Mouse (Mus musculus): ENCODE results near the gene Ifngr1. TPM values are rescaled to one million over a fixed set of nuclear protein-coding genes. Genes with fewer than 3 reads are reported as not detected.

The Ifngr1 gene
- polyA plus RNA-seq, 1 experiment from 2014 or later, result 69.2 TPM

DNA sequence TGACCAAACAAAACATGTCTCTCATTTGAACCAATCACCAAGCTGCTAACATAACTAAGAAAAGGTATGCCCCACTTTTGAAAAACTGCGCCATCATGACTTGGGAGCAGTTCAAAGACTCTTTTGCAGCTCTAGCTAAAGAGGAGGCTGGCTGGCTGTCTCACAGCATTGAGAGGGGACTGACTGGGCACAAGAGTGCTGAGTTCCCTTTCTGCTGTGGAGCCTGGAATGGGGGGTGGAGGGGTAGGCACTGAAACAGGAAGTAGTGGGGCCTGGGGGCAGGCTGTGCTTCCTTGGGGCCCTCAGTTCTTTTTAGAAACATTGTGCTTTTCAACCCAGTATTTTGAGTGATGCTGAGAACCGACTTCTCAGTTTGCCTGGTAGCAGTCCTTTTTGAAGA lies 7.7 kb upstream of the Ifngr1 start:
- no peak overlapping the region for H3K27ac ChIP-seq
- DNase-seq (ENCODE audit: low spot score) (no peak), ATAC-seq (replicated peaks; ENCODE audit: low FRiP score, low read depth) (no peak)
- H3K9me3 ChIP-seq (replicated peaks; ENCODE audit: low read length), result no peaks in the 10 kb centered on the region
- TF ChIP-seq CTCF (IDR thresholded peaks at IDR 0.05; ENCODE audit: low read depth), result no peak
- no peaks in the 10 kb centered on the region for H3K27me3 ChIP-seq (ENCODE audit: insufficient read depth, low read length)
- H3K4me2 ChIP-seq (ENCODE audit: low read length), result no peak overlapping the region
- H3K4me3 ChIP-seq (replicated peaks; ENCODE audit: low read depth, low read length), result no peak overlapping the region
- no peaks in the 10 kb centered on the region for H3K4me1 ChIP-seq (replicated peaks; ENCODE audit: insufficient read depth, low read length)
- no peaks in the 10 kb centered on the region for H3K36me3 ChIP-seq (ENCODE audit: insufficient read depth, low read length)
- 85% methylated on average over 2 of the region's 2 CpGs for WGBS
- H3K9ac ChIP-seq (ENCODE audit: low read depth, low read length), result no peak overlapping the region

DNA sequence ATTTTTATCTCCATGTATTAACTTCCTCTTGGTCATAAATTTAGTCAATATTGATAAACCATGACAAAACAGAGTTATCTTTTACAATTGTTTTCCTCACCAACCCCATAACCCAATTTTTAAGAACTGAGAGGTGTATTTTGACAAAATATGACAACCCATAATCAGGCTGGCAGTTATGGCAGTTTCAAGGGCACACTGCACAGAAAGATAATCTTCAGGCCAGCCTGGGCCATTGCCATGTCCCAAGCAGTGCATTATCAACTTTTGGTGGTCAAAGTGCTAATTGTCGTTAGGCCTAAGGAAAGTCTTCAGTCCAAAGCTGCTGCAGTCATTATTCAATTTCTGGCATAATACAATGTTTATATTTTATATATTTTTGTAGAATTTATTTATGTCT lies 6.9 kb upstream of the Ifngr1 start:
- Histone ChIP-seq H3K27me3 (ENCODE audit: insufficient read depth, low read length) (no peaks in the 10 kb centered on the region), H3K4me2 (ENCODE audit: low read length) (no peak overlapping the region), H3K9ac (ENCODE audit: low read depth, low read length) (no peak overlapping the region), H3K9me3 (replicated peaks; ENCODE audit: low read length) (no peaks in the 10 kb centered on the region), H3K36me3 (ENCODE audit: insufficient read depth, low read length) (no peaks in the 10 kb centered on the region), H3K27ac (no peak overlapping the region), H3K4me3 (replicated peaks; ENCODE audit: low read depth, low read length) (no peak overlapping the region), H3K4me1 (replicated peaks; ENCODE audit: insufficient read depth, low read length) (no peaks in the 10 kb centered on the region)
- no peak for TF ChIP-seq CTCF (IDR thresholded peaks at IDR 0.05; ENCODE audit: low read depth)
- no peak for DNase-seq (ENCODE audit: low spot score)
- 79% methylated on average over 1 of the region's 1 CpGs for WGBS
- no peak for ATAC-seq (replicated peaks; ENCODE audit: low FRiP score, low read depth)

DNA sequence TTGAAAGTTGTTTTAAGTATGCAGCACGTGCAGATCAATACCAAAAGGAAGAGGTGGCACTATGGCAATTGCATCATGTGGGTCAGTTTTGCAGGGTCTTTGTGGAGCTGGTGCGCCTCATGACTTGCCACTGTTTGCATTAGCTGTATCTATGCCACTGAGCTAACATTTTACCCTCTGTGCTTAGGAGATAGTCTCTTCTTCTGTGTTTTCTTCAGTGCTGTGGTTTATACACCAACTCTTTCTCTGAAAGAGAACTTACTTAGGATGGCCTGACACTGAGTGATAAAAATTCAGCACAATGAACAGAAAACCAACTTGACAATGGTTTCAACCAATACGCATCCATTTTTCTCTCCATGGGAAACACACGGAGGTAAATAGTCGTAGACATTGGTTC lies 5.9 kb upstream of the Ifngr1 start:
- 97% methylated on average over 5 of the region's 5 CpGs for WGBS
- Histone ChIP-seq H3K4me2 (ENCODE audit: low read length) (no peak overlapping the region), H3K27ac (no peak overlapping the region), H3K4me3 (replicated peaks; ENCODE audit: low read depth, low read length) (no peak overlapping the region), H3K36me3 (ENCODE audit: insufficient read depth, low read length) (no peaks in the 10 kb centered on the region), H3K9me3 (replicated peaks; ENCODE audit: low read length) (no peaks in the 10 kb centered on the region), H3K4me1 (replicated peaks; ENCODE audit: insufficient read depth, low read length) (no peaks in the 10 kb centered on the region), H3K27me3 (ENCODE audit: insufficient read depth, low read length) (no peaks in the 10 kb centered on the region), H3K9ac (ENCODE audit: low read depth, low read length) (no peak overlapping the region)
- DNase-seq (ENCODE audit: low spot score) (no peak), ATAC-seq (replicated peaks; ENCODE audit: low FRiP score, low read depth) (no peak)
- TF ChIP-seq CTCF (IDR thresholded peaks at IDR 0.05; ENCODE audit: low read depth), result no peak

DNA sequence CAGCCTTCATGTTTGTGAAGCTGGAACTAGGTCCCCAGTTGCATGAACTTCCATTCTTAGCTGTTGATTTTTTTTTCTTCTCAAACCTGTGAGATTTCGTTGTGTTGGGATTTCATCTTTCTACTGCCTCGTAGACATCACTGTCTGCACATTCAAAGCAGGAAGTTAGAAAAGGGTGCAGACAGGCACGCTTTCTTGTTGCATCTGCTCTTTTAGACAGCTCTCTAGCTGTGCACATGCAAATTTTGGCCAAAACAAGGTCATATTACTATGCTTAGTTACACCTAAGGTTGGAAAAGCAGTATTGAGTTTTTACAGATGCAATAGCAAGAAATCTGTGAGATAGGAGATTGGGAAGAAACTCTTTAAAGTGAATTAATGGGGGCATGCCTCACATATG lies 4.5 kb upstream of the Ifngr1 start:
- Histone ChIP-seq H3K9me3 (replicated peaks; ENCODE audit: low read length) (no peaks in the 10 kb centered on the region), H3K4me3 (replicated peaks; ENCODE audit: low read depth, low read length) (no peak overlapping the region), H3K4me2 (ENCODE audit: low read length) (no peak overlapping the region), H3K36me3 (ENCODE audit: insufficient read depth, low read length) (no peaks in the 10 kb centered on the region), H3K27ac (no peak overlapping the region), H3K9ac (ENCODE audit: low read depth, low read length) (no peak overlapping the region), H3K27me3 (ENCODE audit: insufficient read depth, low read length) (no peaks in the 10 kb centered on the region), H3K4me1 (replicated peaks; ENCODE audit: insufficient read depth, low read length) (no peaks in the 10 kb centered on the region)
- no peak for TF ChIP-seq CTCF (IDR thresholded peaks at IDR 0.05; ENCODE audit: low read depth)
- DNase-seq (ENCODE audit: low spot score) (no peak), ATAC-seq (replicated peaks; ENCODE audit: low FRiP score, low read depth) (no peak)
- 72% methylated on average over 3 of the region's 3 CpGs for WGBS

DNA sequence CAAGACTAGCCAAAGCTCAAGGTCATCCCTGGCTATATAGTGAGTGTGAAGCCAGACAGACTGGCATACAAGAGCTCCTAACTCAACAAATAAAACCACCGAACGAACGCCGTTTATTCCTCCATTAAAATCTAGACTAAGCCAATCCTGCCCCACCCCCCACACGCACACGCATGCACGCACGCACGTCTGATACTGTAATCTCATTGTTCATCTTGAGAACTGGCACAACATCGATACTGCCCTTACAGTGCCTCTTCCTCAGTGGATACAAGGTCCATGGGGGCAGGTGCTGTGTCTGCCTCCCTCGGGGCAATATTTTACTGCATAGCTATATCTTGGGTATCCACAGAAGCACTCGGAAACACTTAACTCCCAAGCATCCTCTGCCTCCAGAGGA lies 2.1 kb upstream of the Ifngr1 start:
- no peak overlapping the region for H3K9ac ChIP-seq (ENCODE audit: low read depth, low read length)
- H3K4me1 ChIP-seq (replicated peaks; ENCODE audit: insufficient read depth, low read length), result peaks cover 13% of the 10 kb centered on the region; the same call in 1 of the 2 replicates
- no peak overlapping the region for H3K4me2 ChIP-seq (ENCODE audit: low read length)
- no peaks in the 10 kb centered on the region for H3K27me3 ChIP-seq (ENCODE audit: insufficient read depth, low read length)
- DNase-seq (ENCODE audit: low spot score) (no peak), ATAC-seq (replicated peaks; ENCODE audit: low FRiP score, low read depth) (no peak)
- H3K36me3 ChIP-seq (ENCODE audit: insufficient read depth, low read length), result no peaks in the 10 kb centered on the region
- 88% methylated on average over 12 of the region's 12 CpGs for WGBS
- no peak overlapping the region for H3K4me3 ChIP-seq (replicated peaks; ENCODE audit: low read depth, low read length)
- H3K9me3 ChIP-seq (replicated peaks; ENCODE audit: low read length), result no peaks in the 10 kb centered on the region
- no peak overlapping the region for H3K27ac ChIP-seq
- TF ChIP-seq CTCF (IDR thresholded peaks at IDR 0.05; ENCODE audit: low read depth), result no peak

DNA sequence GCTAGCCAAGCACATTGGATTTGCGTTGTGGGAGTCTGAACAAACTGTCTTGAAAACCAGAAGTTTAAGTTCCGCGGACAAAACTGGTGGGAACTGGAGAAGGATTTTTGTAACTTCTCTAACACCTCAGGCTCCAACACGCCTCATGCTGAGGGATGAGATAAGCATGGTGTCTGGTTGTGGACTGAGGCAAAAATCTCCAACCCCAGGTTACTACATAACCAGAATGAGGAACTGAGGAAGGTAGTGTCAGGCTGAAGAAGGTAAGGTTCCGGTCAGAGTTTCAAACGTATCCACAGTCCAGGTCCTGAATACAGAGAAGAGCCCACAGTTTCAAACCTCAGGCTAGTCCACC lies 486 bp upstream of the Ifngr1 start:
- Histone ChIP-seq H3K4me1 (replicated peaks; ENCODE audit: insufficient read depth, low read length) (peaks cover 13% of the 10 kb centered on the region; the same call in 1 of the 2 replicates), H3K4me2 (ENCODE audit: low read length) (peak overlapping the region; percentile 86), H3K4me3 (replicated peaks; ENCODE audit: low read depth, low read length) (peak overlapping the region; percentile 81), H3K36me3 (ENCODE audit: insufficient read depth, low read length) (no peaks in the 10 kb centered on the region), H3K27me3 (ENCODE audit: insufficient read depth, low read length) (no peaks in the 10 kb centered on the region), H3K27ac (0 out of 2 replicates have a peak overlapping the region, but pooled peaks have one; percentile 47), H3K9me3 (replicated peaks; ENCODE audit: low read length) (no peaks in the 10 kb centered on the region), H3K9ac (ENCODE audit: low read depth, low read length) (no peak overlapping the region)
- ATAC-seq (replicated peaks; ENCODE audit: low FRiP score, low read depth), result no peak
- WGBS, result 35% methylated on average over 6 of the region's 6 CpGs
- no peak for DNase-seq (ENCODE audit: low spot score)
- no peak for TF ChIP-seq CTCF (IDR thresholded peaks at IDR 0.05; ENCODE audit: low read depth)

DNA sequence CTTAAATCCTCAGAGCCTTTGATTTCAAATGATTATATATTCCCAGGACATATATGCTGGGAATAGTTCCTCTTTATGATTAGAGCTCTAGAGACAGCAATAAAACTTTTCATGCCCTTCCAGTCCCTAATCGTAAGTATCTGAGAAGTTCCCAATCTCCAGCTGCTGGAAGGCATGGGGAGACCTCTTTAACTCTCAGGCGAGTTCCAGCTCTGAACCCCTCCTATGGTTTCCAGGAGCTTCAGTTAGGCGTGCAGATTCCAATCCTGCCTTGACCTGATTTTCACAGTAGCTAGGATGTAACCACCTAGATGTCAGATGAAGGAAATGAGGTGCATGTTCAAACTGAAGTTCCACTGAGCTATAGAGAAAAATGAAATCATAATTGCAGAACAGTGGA lies 807 bp downstream of the Ifngr1 start:
- Histone ChIP-seq H3K27ac (peak overlapping the region; percentile 93), H3K27me3 (ENCODE audit: insufficient read depth, low read length) (no peaks in the 10 kb centered on the region), H3K9ac (ENCODE audit: low read depth, low read length) (peak overlapping the region; percentile 93), H3K36me3 (ENCODE audit: insufficient read depth, low read length) (no peaks in the 10 kb centered on the region), H3K4me3 (replicated peaks; ENCODE audit: low read depth, low read length) (peak overlapping the region; percentile 81), H3K9me3 (replicated peaks; ENCODE audit: low read length) (no peaks in the 10 kb centered on the region), H3K4me1 (replicated peaks; ENCODE audit: insufficient read depth, low read length) (peaks cover 13% of the 10 kb centered on the region; the same call in 1 of the 2 replicates), H3K4me2 (ENCODE audit: low read length) (peak overlapping the region; percentile 86)
- WGBS, result 2% methylated on average over 3 of the region's 3 CpGs
- ATAC-seq (replicated peaks; ENCODE audit: low FRiP score, low read depth) (no peak), DNase-seq (ENCODE audit: low spot score) (no peak)
- no peak for TF ChIP-seq CTCF (IDR thresholded peaks at IDR 0.05; ENCODE audit: low read depth)

All from kidney, postnatal 0 days (tissue).